Mouse (Mus musculus): ENCODE measurements around the gene Gm26566.
A peak's percentile ranks its signal among the peaks of the same experiment; 100 is the strongest.
"Not testable (repeated sequence)": the region's sequence is repeated elsewhere in the genome, so short reads cannot be mapped to it uniquely, and the experiment has no call there.

The Gm26566 gene

DNA sequence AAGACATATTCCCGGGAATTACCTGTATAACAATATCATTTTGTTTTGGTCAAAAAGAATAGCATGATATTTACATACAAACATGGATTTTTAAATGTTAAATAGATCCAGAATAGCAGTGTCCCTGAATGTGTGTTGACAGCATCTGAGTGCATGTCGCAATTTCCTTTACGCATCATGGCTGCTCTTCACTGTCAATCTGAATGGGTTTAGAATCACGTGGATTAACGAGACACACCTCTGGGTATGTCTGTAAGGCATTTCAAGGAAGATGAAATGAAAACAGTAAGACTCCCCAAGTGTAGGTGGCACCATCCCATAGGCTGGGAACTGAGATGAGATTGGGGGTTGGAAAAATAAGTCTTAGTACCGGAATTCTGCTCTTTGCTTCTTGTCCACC lies 17.4 kb downstream of the Gm26566 start:
- no peak for DNase-seq (ENCODE audit: low spot score in 2 of 2)

- DNase-seq (ENCODE audit: low spot score in 2 of 2), result no peak
Measured at GRCm38 (mm10) chr4:88741426-88741825, 19.8 kb downstream of the Gm26566 start.

DNA sequence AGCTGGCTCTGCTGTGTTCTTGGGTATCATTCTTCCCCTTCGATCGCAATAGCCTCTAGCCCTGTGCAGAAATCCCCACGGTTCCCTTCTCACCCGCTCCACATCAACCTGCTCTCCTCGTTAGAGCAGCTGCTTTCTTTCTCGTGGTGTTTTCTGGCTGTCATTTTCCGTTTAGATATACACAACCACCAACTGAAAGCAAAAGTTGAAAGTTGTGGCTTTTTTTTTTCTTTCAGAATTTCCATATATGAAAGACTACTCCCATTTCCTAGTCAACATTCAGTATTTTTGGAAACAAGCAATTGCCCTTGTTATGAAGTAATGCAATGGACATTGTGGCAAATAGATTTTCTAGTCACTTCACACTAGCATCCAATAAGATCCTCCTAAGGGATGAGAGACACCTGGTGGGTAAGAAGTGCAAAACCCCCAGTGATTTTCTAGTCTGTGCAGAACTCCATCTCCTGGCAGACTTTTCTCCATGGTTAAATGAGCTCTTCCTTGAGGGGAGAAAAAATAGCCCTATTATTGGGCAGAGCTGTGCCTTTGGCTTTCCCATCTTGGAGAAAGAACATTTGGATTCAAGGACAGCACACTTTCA lies 21.3 kb downstream of the Gm26566 start:
- no peak for DNase-seq (ENCODE audit: low spot score in 2 of 2)

- no peak for DNase-seq (ENCODE audit: low spot score in 2 of 2)
Measured at GRCm38 (mm10) chr4:88744207-88744606, 22.6 kb downstream of the Gm26566 start.

GRCm38 (mm10) chr4:88749926-88750325 lies 28.3 kb downstream of the Gm26566 start:
- DNase-seq (ENCODE audit: low spot score in 2 of 2), result no peak

- DNase-seq (ENCODE audit: low spot score in 2 of 2), result peak; percentile 77 to 84
Measured at GRCm38 (mm10) chr4:88754818-88755340, 33.3 kb downstream of the Gm26566 start, which contains the start of gene Gm13271. Gm13271 (plus strand) TSS chr4:88754868.

DNA sequence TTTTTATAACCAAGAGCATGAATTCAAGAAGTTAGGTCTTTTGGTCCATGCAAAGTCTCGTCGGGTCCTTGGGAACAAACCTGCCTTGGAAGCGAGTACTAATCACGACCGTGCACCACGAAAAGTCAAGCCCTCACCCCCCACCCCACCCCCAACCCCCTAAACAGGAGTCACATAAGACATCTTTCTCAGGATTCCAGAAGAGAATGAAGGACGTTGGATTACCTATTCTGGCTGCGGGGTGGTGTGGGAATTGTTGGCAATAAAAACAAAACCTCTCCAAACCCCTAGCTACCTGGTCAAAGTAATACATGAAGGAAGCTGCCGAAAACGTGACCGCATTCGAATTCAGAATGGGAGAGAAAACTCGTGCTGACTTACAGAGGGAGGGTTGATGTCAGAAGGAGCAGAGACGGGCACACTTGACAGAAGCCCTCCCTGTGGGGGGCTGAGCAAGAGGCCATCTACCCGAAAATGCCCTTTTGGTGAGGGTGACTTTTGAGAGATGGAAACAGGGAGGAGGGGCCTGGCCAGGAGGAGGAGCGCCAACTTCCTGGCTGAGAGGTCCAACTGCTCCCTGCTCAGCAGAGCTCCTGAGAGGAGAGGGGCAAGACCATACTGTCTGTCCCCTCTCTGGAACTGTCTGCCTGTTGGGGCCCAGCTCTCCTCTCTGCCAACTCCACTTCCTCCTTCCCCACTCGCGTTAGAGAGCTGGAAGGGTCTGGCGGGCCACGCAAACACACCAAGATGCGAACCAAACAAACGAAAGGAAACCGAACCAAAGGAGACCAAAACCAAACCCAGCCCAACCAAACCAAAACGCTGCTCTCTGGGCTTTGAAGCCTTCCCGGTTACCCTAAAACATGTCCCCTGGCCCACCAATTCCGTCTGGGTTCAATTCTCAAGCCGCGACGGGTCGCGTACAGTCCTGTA lies 35.2 kb downstream of the Gm26566 start:
- DNase-seq (ENCODE audit: low spot score in 2 of 2), result not testable (repeated sequence)

DNA sequence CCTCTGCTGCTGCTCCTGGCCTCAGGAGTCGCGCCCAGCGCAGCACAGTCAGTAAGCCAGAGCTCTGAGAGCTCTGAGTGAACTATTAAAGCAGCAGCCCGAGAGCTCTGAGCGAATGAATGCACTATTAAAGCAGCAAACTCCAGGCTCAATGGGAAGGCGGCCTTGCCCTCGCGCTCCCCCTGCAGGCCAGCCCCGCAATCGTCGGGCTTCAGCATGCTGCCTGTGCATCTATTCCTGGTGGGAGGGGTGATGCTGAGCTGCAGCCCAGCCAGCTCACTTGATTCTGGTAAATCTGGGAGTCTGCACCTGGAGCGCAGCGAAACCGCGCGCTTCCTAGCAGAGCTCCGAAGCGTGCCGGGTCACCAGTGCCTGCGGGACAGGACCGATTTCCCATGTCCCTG lies 36.0 kb downstream of the Gm26566 start:
- DNase-seq (ENCODE audit: low spot score in 2 of 2), result peak; percentile 90 to 92

- not testable (repeated sequence) for DNase-seq (ENCODE audit: low spot score in 2 of 2)
Measured at GRCm38 (mm10) chr4:88758751-88759150, 37.1 kb downstream of the Gm26566 start.

- peak; percentile 32 to 45 for DNase-seq (ENCODE audit: low spot score in 2 of 2)
Measured at GRCm38 (mm10) chr4:88759610-88760268, 38.1 kb downstream of the Gm26566 start, which contains the start of gene Gm13283. Gm13283 (plus strand) TSS chr4:88760119.

DNA sequence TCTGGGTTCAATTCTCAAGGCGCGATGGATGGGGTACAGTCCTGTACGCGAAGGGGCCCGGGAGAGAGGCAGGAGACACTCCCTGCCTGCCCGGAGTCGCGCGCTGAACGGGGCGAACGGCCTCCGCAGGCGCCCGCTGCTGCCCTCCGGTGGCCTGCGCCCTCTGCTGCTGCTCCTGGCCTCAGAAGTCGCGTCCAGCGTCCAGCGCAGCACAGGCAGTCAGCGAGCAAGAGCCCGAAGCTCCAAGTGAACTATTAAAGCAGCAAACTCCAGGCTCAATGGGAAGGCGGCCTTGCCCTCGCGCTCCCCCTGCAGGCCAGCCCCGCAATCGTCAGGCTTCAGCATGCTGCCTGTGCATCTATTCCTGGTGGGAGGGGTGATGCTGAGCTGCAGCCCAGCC lies 38.8 kb downstream of the Gm26566 start:
- peak in 1 of 2 experiments; percentile 48 for DNase-seq (ENCODE audit: low spot score in 2 of 2)

DNA sequence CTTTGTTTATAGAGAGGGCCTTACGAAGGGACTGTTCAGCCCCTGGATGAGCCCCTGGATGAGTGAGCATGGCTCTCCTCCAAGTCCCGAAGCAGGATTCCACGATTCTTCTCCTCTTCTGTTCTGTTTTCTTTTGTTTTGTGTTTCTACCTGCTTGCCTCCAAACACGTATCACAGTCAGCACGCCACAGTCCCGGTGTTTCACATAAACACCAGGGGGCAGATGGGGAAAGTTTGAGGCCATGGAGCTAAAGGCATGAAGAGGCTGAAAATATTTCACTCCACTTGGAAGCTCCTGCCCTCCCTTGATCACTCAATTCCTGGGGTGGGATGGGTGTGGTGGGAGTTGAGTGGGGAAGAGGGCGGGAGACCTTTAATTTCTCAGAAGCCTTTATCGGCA lies 40.2 kb downstream of the Gm26566 start:
- DNase-seq (ENCODE audit: low spot score in 2 of 2), result peak; percentile 79 to 81

- DNase-seq (ENCODE audit: low spot score in 2 of 2), result peak in 1 of 2 experiments; percentile 26
Measured at GRCm38 (mm10) chr4:88762341-88762740, 40.7 kb downstream of the Gm26566 start.

DNA sequence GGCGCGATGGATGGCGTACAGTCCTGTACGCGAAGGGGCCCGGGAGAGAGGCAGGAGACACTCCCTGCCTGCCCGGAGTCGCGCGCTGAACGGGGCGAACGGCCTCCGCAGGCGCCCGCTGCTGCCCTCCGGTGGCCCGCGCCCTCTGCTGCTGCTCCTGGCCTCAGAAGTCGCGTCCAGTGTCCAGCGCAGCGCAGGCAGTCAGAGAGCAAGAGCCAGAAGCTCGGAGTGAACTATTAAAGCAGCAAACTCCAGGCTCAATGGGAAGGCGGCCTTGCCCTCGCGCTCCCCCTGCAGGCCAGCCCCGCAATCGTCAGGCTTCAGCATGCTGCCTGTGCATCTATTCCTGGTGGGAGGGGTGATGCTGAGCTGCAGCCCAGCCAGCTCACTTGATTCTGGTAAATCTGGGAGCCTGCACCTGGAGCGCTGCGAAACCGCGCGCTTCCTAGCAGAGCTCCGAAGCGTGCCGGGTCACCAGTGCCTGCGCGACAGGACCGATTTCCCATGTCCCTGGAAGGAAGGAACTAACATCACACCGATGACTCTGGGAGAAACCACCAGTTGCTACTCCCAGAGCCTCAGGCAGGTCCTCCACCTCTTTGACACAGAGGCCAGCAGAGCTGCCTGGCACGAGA lies 41.9 kb downstream of the Gm26566 start:
- DNase-seq (ENCODE audit: low spot score in 2 of 2), result peak in 1 of 2 experiments; percentile 17
